Mouse (Mus musculus): ENCODE data around the gene Fam221a. TPM values are rescaled to one million over a fixed set of nuclear protein-coding genes. Genes with fewer than 3 reads are reported as not detected.
A peak's percentile ranks its signal among the peaks of the same experiment; 100 is the strongest.
"Not testable (repeated sequence)": the region's sequence is repeated elsewhere in the genome, so short reads cannot be mapped to it uniquely, and the experiment has no call there.

Gene Fam221a
- total RNA-seq, 2 experiments from 2014 or later = 0.89 to 1.2 TPM

- no peak for DNase-seq (ENCODE audit: low spot score in 2 of 2)
Observed at GRCm38 (mm10) chr6:49373943-49374342, 6.4 kb downstream of the Fam221a start.

- no peak for DNase-seq (ENCODE audit: low spot score in 2 of 2)
Observed at GRCm38 (mm10) chr6:49378328-49378727, 10.8 kb downstream of the Fam221a start.

- DNase-seq (ENCODE audit: low spot score in 2 of 2) = no peak
Observed at GRCm38 (mm10) chr6:49394276-49394675, 26.7 kb downstream of the Fam221a start.

GRCm38 (mm10) chr6:49395316-49395715, 27.8 kb downstream of the Fam221a start, which contains the start of gene Stk31:
Gene Stk31 (plus strand): TSS chr6:49395604.
- peak in 1 of 2 experiments; percentile 25 for DNase-seq (ENCODE audit: low spot score in 2 of 2)

- no peak for DNase-seq (ENCODE audit: low spot score in 2 of 2)
Observed at GRCm38 (mm10) chr6:49397466-49397865, 29.9 kb downstream of the Fam221a start.

GRCm38 (mm10) chr6:49398365-49398764, 30.8 kb downstream of the Fam221a start:
- no peak for DNase-seq (ENCODE audit: low spot score in 2 of 2)

GRCm38 (mm10) chr6:49410830-49411229, 43.3 kb downstream of the Fam221a start:
- no peak for DNase-seq (ENCODE audit: low spot score in 2 of 2)

GRCm38 (mm10) chr6:49412967-49413366, 45.4 kb downstream of the Fam221a start:
- not testable (repeated sequence) for DNase-seq (ENCODE audit: low spot score in 2 of 2)

GRCm38 (mm10) chr6:49415971-49416370, 48.4 kb downstream of the Fam221a start:
- no peak for DNase-seq (ENCODE audit: low spot score in 2 of 2)

- DNase-seq (ENCODE audit: low spot score in 2 of 2) = no peak
Observed at GRCm38 (mm10) chr6:49437306-49437705, 69.8 kb downstream of the Fam221a start.

Other genes with a start within 250 kb of the Fam221a start
- under 1 TPM in 1 of 2 experiments, not detected in 1; 0.10 TPM for gene Igf2bp3, start 152.8 kb upstream of the Fam221a start, total RNA-seq (2021)
- 100 to 1,000 TPM; 102 to 111 TPM for gene Tra2a, start 103.7 kb upstream of the Fam221a start, total RNA-seq (2021)
- gene Ccdc126, start 48.5 kb upstream of the Fam221a start, total RNA-seq (2021) = 10 to 100 TPM; 10.1 to 16.1 TPM
- under 1 TPM in 1 of 2 experiments, not detected in 1; 0.13 TPM for gene Stk31, start 27.9 kb downstream of the Fam221a start, total RNA-seq (2021)